Mouse (Mus musculus) hindbrain, postnatal 0 days (tissue): ENCODE measurements around the gene Dgkh. TPM values are rescaled to one million over a fixed set of nuclear protein-coding genes. Genes with fewer than 3 reads are reported as not detected.

Experiments used
- ATAC-seq: fragments of 200-750 bp; cut with Nextera tagmentation; 2 replicates; pipeline ENCODE4 v1.8.0; 2017; ENCODE audit warnings: mild to moderate bottlenecking, moderate TSS enrichment, moderate library complexity
- DNase-seq: peaks from one replicate; pipeline ENCODE4 v3.0.0-alpha.2; 2015; ENCODE audit warnings: low spot score
- H3K27ac ChIP-seq: fragments of 300-500 bp; sonication (generic); 2 replicates; pipeline ENCODE4 v1.5.1; 2014; ENCODE audit warnings: mild to moderate bottlenecking
- H3K27me3 ChIP-seq: fragments of 300-500 bp; sonication (generic); 2 replicates; pipeline ENCODE4 v1.6.1; 2014; ENCODE audit warnings: low read length, mixed read lengths; ENCODE audit not compliant: insufficient read depth
- H3K36me3 ChIP-seq: fragments of 300-500 bp; sonication (generic); 2 replicates; pipeline ENCODE4 v1.6.1; 2014; ENCODE audit warnings: low read length, mixed read lengths; ENCODE audit not compliant: insufficient read depth
- H3K4me1 ChIP-seq: fragments of 300-500 bp; sonication (generic); 2 replicates; pipeline ENCODE4 v1.6.1; 2014; ENCODE audit warnings: antibody characterized with exemption, low read length, mixed read lengths; ENCODE audit not compliant: insufficient read depth
- H3K4me2 ChIP-seq: fragments of 300-500 bp; sonication (generic); 2 replicates; pipeline ENCODE4 v1.6.1; 2014; ENCODE audit warnings: low read depth, mild to moderate bottlenecking, low read length, moderate library complexity, mixed read lengths
- H3K4me3 ChIP-seq: fragments of 300-500 bp; sonication (generic); 2 replicates; pipeline ENCODE4 v1.5.1; 2014; ENCODE audit warnings: low read length
- H3K9ac ChIP-seq: fragments of 300-500 bp; sonication (generic); replicated peaks from 2 replicates; pipeline ENCODE4 v1.6.1; 2014; ENCODE audit warnings: mild to moderate bottlenecking, low read length, moderate library complexity, mixed read lengths
- H3K9me3 ChIP-seq: fragments of 300-500 bp; sonication (generic); 2 replicates; pipeline ENCODE4 v1.6.1; 2016; ENCODE audit warnings: low read length, mixed read lengths
- CTCF ChIP-seq: IDR thresholded peaks from 2 replicates; pipeline ENCODE4 v1.5.1; 2016; ENCODE audit warnings: antibody characterized with exemption, control low read depth, low read depth
- WGBS: fragments of 180-500 bp; shearing (Covaris S2); extraction: QIAGEN DNeasy Blood & Tissue Kit; methylation state at CpG from one replicate; pipeline ENCODE4 v1.1.7; 2014; 5-methylcytosine and 5-hydroxymethylcytosine counted together
- polyA plus RNA-seq: library from polyadenylated mRNA; unstranded; fragments of >200 nt; fragmentation: Nextera tagmentation; extraction: Ambion mirVana; gene quantifications from 2 replicates; pipeline ENCODE4 v1.2.1, GENCODE M21; 2015
- total RNA-seq: library from RNA; depleted of rRNA; stranded (reverse); fragments of >200 nt; gene quantifications from 2 replicates; pipeline ENCODE4 v1.2.3, GENCODE M21; 2014

Gene Dgkh
- total and polyA plus RNA-seq, 2 experiments from 2014 or later: 2.1 to 9.0 TPM

GRCm38 (mm10) chr14:78553661-78554060, 178.9 kb downstream of the Dgkh start:
- no peaks in the 10 kb centered on the region for H3K36me3 ChIP-seq
- H3K4me1 ChIP-seq: no peaks in the 10 kb centered on the region
- H3K27me3 ChIP-seq: no peaks in the 10 kb centered on the region
- 96% methylated on average over 6 of the region's 6 CpGs for WGBS
- no peaks in the 10 kb centered on the region for H3K9me3 ChIP-seq
- H3K27ac ChIP-seq: no peak overlapping the region
- TF ChIP-seq CTCF: peak; percentile 25; the same call in 1 of the 2 replicates
- H3K4me2 ChIP-seq: no peak overlapping the region
- ATAC-seq (no peak), DNase-seq (no peak)
- H3K9ac ChIP-seq: no peak overlapping the region
- H3K4me3 ChIP-seq: no peak overlapping the region

- no peaks in the 10 kb centered on the region for H3K9me3 ChIP-seq
- no peaks in the 10 kb centered on the region for H3K27me3 ChIP-seq
- no peaks in the 10 kb centered on the region for H3K36me3 ChIP-seq
- H3K4me3 ChIP-seq: no peak overlapping the region
- DNase-seq: no peak
- TF ChIP-seq CTCF: no peak
- WGBS: 81% methylated on average over 6 of the region's 6 CpGs
- ATAC-seq: no peak
- H3K9ac ChIP-seq: no peak overlapping the region
- H3K4me2 ChIP-seq: no peak overlapping the region
- H3K4me1 ChIP-seq: no peaks in the 10 kb centered on the region
- no peak overlapping the region for H3K27ac ChIP-seq
Observed at GRCm38 (mm10) chr14:78548807-78549206, 183.8 kb downstream of the Dgkh start.

GRCm38 (mm10) chr14:78541319-78541718, 191.3 kb downstream of the Dgkh start:
- H3K36me3 ChIP-seq: no peaks in the 10 kb centered on the region
- H3K27ac ChIP-seq: no peak overlapping the region
- no peak overlapping the region for H3K4me2 ChIP-seq
- DNase-seq: peak; percentile 42
- no peak for TF ChIP-seq CTCF
- 67% methylated on average over 3 of the region's 3 CpGs for WGBS
- H3K9me3 ChIP-seq: no peaks in the 10 kb centered on the region
- H3K9ac ChIP-seq: no peak overlapping the region
- H3K27me3 ChIP-seq: no peaks in the 10 kb centered on the region
- peaks cover 5% of the 10 kb centered on the region for H3K4me1 ChIP-seq
- ATAC-seq: no peak
- no peak overlapping the region for H3K4me3 ChIP-seq

- H3K27me3 ChIP-seq: no peaks in the 10 kb centered on the region
- H3K4me3 ChIP-seq: no peak overlapping the region
- ATAC-seq: no peak
- H3K36me3 ChIP-seq: no peaks in the 10 kb centered on the region
- TF ChIP-seq CTCF: no peak
- peaks cover 11% of the 10 kb centered on the region for H3K4me1 ChIP-seq
- WGBS: 100% methylated on average over 1 of the region's 1 CpGs
- no peak overlapping the region for H3K27ac ChIP-seq
- no peak overlapping the region for H3K4me2 ChIP-seq
- H3K9me3 ChIP-seq: no peaks in the 10 kb centered on the region
- H3K9ac ChIP-seq: no peak overlapping the region
- DNase-seq: no peak
Observed at GRCm38 (mm10) chr14:78539821-78540220, 192.8 kb downstream of the Dgkh start.

- Histone ChIP-seq H3K4me2 (no peak overlapping the region), H3K27ac (peak overlapping the region; percentile 48; the same call in 1 of the 2 replicates), H3K9ac (no peak overlapping the region), H3K9me3 (no peaks in the 10 kb centered on the region), H3K4me3 (no peak overlapping the region), H3K36me3 (no peaks in the 10 kb centered on the region), H3K27me3 (no peaks in the 10 kb centered on the region), H3K4me1 (peaks cover 18% of the 10 kb centered on the region)
- TF ChIP-seq CTCF: no peak
- DNase-seq (no peak), ATAC-seq (no peak)
- 45% methylated on average over 5 of the region's 5 CpGs for WGBS
Observed at GRCm38 (mm10) chr14:78538572-78539320, 193.8 kb downstream of the Dgkh start.

GRCm38 (mm10) chr14:78537551-78537950, 195.0 kb downstream of the Dgkh start:
- peak overlapping the region; percentile 75 for H3K4me2 ChIP-seq
- H3K27ac ChIP-seq: peak overlapping the region; percentile 92
- no peaks in the 10 kb centered on the region for H3K9me3 ChIP-seq
- peak overlapping the region; percentile 83 for H3K4me3 ChIP-seq
- DNase-seq: peak; percentile 59
- 26% methylated on average over 6 of the region's 6 CpGs for WGBS
- peaks cover 18% of the 10 kb centered on the region for H3K4me1 ChIP-seq
- no peaks in the 10 kb centered on the region for H3K36me3 ChIP-seq
- H3K9ac ChIP-seq: peak overlapping the region; percentile 92
- H3K27me3 ChIP-seq: no peaks in the 10 kb centered on the region
- no peak for ATAC-seq
- TF ChIP-seq CTCF: no peak
